Mouse (Mus musculus) neutrophil, adult 83 days (primary cell): ENCODE results near the gene Atp6v0d1. TPM values are rescaled to one million over a fixed set of nuclear protein-coding genes. Genes with fewer than 3 reads are reported as not detected.

ENCODE experiments used
- total RNA-seq, 2 experiments: library from RNA; stranded (reverse); gene quantifications; one replicate each; pipeline ENCODE4 v1.2.4; 2023

Gene Atp6v0d1
- total RNA-seq, result 100 to 1,000 TPM; 144 to 160 TPM

GRCm38 (mm10) chr8:105565952-105566702, at the start of gene Atp6v0d1:
TSS of gene Atp6v0d1 (minus strand) at chr8:105566047.

GRCm38 (mm10) chr8:105604804-105605381, 39.0 kb upstream of the Atp6v0d1 start, which contains the start of gene Ripor1:
TSS of gene Ripor1 (plus strand) at chr8:105605255.

GRCm38 (mm10) chr8:105518436-105519313, 47.2 kb downstream of the Atp6v0d1 start, which contains the start of gene Hsd11b2:
TSS of gene Hsd11b2 (plus strand) at chr8:105518755.

GRCm38 (mm10) chr8:105496439-105497180, 69.2 kb downstream of the Atp6v0d1 start, which contains the start of gene Zdhhc1:
TSS of gene Zdhhc1 (minus strand) at chr8:105496902.

Other genes starting within 250 kb of the Atp6v0d1 start
- 1 to 10 TPM; 5.8 to 6.6 TPM for gene Lrrc29, start 239.8 kb downstream of the Atp6v0d1 start, total RNA-seq
- 10 to 100 TPM; 25.0 to 27.3 TPM for gene Tmem208, start 239.7 kb downstream of the Atp6v0d1 start, total RNA-seq
- gene Fhod1, start 218.1 kb downstream of the Atp6v0d1 start, total RNA-seq, result 10 to 100 TPM; 32.7 to 37.5 TPM
- 1 to 10 TPM in 1 of 2 experiments, under 1 TPM in 1; 0.82 to 1.2 TPM for gene Slc9a5, start 217.2 kb downstream of the Atp6v0d1 start, total RNA-seq
- gene Plekhg4, start 192.8 kb downstream of the Atp6v0d1 start, total RNA-seq, result under 1 TPM in 1 of 2 experiments, not detected in 1; 0.22 TPM
- gene Kctd19, start 152.5 kb downstream of the Atp6v0d1 start, total RNA-seq, result under 1 TPM in 1 of 2 experiments, not detected in 1; 0.13 TPM
- gene Lrrc36, start 152.5 kb downstream of the Atp6v0d1 start, total RNA-seq, result under 1 TPM in 1 of 2 experiments, not detected in 1; 0.24 TPM
- gene Tppp3, start 94.5 kb downstream of the Atp6v0d1 start, total RNA-seq, result 1 to 10 TPM; 6.6 to 8.5 TPM
- 1 to 10 TPM; 1.1 to 2.7 TPM for gene Zdhhc1, start 69.1 kb downstream of the Atp6v0d1 start, total RNA-seq
- gene Hsd11b2, start 47.3 kb downstream of the Atp6v0d1 start, total RNA-seq, result not detected
- 10 to 100 TPM; 16.3 to 18.2 TPM for gene Ripor1, start 39.2 kb upstream of the Atp6v0d1 start, total RNA-seq
- 100 to 1,000 TPM in 1 of 2 experiments, 10 to 100 TPM in 1; 89.8 to 102 TPM for gene Ctcf, start 70.5 kb upstream of the Atp6v0d1 start, total RNA-seq
- gene Agrp, start 71.3 kb upstream of the Atp6v0d1 start, total RNA-seq, result under 1 TPM in 1 of 2 experiments, not detected in 1; 0.66 TPM
- 10 to 100 TPM in 1 of 2 experiments, 1 to 10 TPM in 1; 9.1 to 10.2 TPM for gene Carmil2, start 120.2 kb upstream of the Atp6v0d1 start, total RNA-seq
- 10 to 100 TPM; 28.2 to 31.5 TPM for gene Acd, start 135.1 kb upstream of the Atp6v0d1 start, total RNA-seq
- 1 to 10 TPM; 6.2 to 9.9 TPM for gene Pard6a, start 135.1 kb upstream of the Atp6v0d1 start, total RNA-seq
- not detected for gene 4933405L10Rik, start 141.6 kb upstream of the Atp6v0d1 start, total RNA-seq
- 10 to 100 TPM in 1 of 2 experiments, 1 to 10 TPM in 1; 8.0 to 10.5 TPM for gene Enkd1, start 142.2 kb upstream of the Atp6v0d1 start, total RNA-seq
- gene Gfod2, start 192.6 kb upstream of the Atp6v0d1 start, total RNA-seq, result 1 to 10 TPM; 1.1 to 1.4 TPM